ENCODE assay signal across 12 mouse cellular contexts in the genomic region with DNA sequence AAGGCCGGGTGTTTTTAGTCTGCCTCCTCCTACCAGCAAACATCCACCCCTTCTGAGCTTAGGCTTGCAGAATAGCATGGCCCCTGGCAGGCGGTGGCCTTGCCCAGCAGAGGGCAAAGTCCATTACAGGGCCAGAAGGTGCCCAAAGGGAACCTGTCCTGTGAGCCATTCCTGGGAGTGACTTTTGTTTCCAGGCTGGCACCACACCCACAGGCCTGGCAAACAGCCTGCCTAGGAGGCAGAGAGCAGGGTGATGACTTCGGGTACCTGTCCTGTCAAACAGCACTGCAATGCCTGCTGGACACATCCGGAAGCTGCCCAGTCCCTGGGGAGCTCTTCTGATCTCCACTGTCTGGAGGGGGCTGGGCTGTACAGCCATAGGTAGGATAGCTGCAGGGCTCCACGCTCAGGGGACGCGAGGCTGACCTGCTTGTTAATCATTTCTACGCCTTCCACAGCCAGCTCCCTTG. TPM values are rescaled to one million over a fixed set of nuclear protein-coding genes. Genes with fewer than 3 reads are reported as not detected.
DNase-seq lines count a peak whose midpoint lies in the region; ATAC-seq and TF ChIP-seq lines count a peak whose summit lies in the region.
"Had no signal": no experiment of that assay in that cellular context is flagged by ENCODE, and none has a peak within 500 bp of the region (broad histone marks: within the 10 kb centered on the region; RNA-seq: fewer than 3 reads in every experiment).

No protein-coding gene starts in this region.

- H3K27ac ChIP-seq in stomach, postnatal 0 days (replicated peaks): peak overlapping the region; percentile 58
- no peak overlapping the region for H3K27ac ChIP-seq in forebrain, embryonic 15.5 days (replicated peaks)

- DNase-seq in lung, postnatal 36 days: peak; percentile 21
- no peak for DNase-seq in lung, postnatal 4 days
- peak; percentile 87 for DNase-seq in kidney, adult 18-20 months
- peak; percentile 97 for DNase-seq in large intestine, adult 2 months (ENCODE audit: low read depth, low spot score)
- peak; percentile 92 for DNase-seq in stomach, postnatal 0 days (ENCODE audit: low spot score)
- DNase-seq in gastrocnemius, postnatal 10 days: no peak
- DNase-seq: cerebellum, postnatal 14 days; right cerebral cortex, postnatal 25 days had no signal

- H3K9me3 ChIP-seq in stomach, postnatal 0 days (ENCODE audit: control insufficient read depth, low read length): no peaks in the 10 kb centered on the region
- no peaks in the 10 kb centered on the region for H3K9me3 ChIP-seq in forebrain, embryonic 15.5 days

- TF ChIP-seq CTCF in stomach, postnatal 0 days (IDR thresholded peaks at IDR 0.05; ENCODE audit: low read depth): peak; percentile 22

- no peak overlapping the region for H3K4me3 ChIP-seq in stomach, postnatal 0 days (ENCODE audit: low read depth, low read length)
- H3K4me3 ChIP-seq in forebrain, embryonic 15.5 days: no peak overlapping the region

- no peaks in the 10 kb centered on the region for H3K27me3 ChIP-seq in stomach, postnatal 0 days (ENCODE audit: control insufficient read depth, insufficient read depth, low read length)
- peaks cover 10% of the 10 kb centered on the region for H3K27me3 ChIP-seq in forebrain, embryonic 15.5 days

- TF ChIP-seq EP300 in stomach, postnatal 0 days (optimal IDR thresholded peaks at IDR 0.05): no peak

- ATAC-seq in stomach, postnatal 0 days (ENCODE audit: low FRiP score, low TSS enrichment): peak; percentile 94
- no peak for ATAC-seq in forebrain, embryonic 15.5 days (replicated peaks)

- no peak overlapping the region for H3K9ac ChIP-seq in stomach, postnatal 0 days (ENCODE audit: low read length)
- no peak overlapping the region for H3K9ac ChIP-seq in forebrain, embryonic 15.5 days (replicated peaks)

- peaks cover 2% of the 10 kb centered on the region; the same call in 1 of the 2 replicates for H3K36me3 ChIP-seq in stomach, postnatal 0 days (ENCODE audit: control insufficient read depth, insufficient read depth, low read length)
- H3K36me3 ChIP-seq in forebrain, embryonic 15.5 days: no peaks in the 10 kb centered on the region

- no peak overlapping the region for H3K4me2 ChIP-seq in stomach, postnatal 0 days (replicated peaks; ENCODE audit: low read depth)
- no peak overlapping the region for H3K4me2 ChIP-seq in forebrain, embryonic 15.5 days (replicated peaks)

- 17% methylated on average over 8 of the region's 8 CpGs for WGBS in large intestine, adult 2 months
- WGBS in stomach, postnatal 0 days: 31% methylated on average over 8 of the region's 8 CpGs
- WGBS in forebrain, embryonic 15.5 days: 71% methylated on average over 8 of the region's 8 CpGs

- H3K4me1 ChIP-seq in stomach, postnatal 0 days (replicated peaks; ENCODE audit: control insufficient read depth, insufficient read depth): no peaks in the 10 kb centered on the region; the same call in 1 of the 2 replicates
- no peaks in the 10 kb centered on the region for H3K4me1 ChIP-seq in forebrain, embryonic 15.5 days

RNA-seq across cellular contexts. Expression of a gene that starts 7.2 kb away (rescaled TPM):
- polyA plus RNA-seq in large intestine, adult 2 months (2012; rRNA removed): 96.6 and 129 TPM in 2 replicates
- 38.5 and 41.2 TPM in 2 replicates for polyA plus RNA-seq in stomach, postnatal 0 days (2015; fragmentation: Nextera tagmentation; extraction: Ambion mirVana)
- total RNA-seq in gastrocnemius, postnatal 10 days (2021): under 1 TPM; 0.45 to 0.99 TPM
- polyA plus RNA-seq in forebrain, embryonic 15.5 days (2015; fragmentation: Nextera tagmentation; extraction: Ambion mirVana): 0.60 and 0.63 TPM in 2 replicates
- total RNA-seq: MEL had no signal

RNA-seq across cellular contexts. Expression of a gene that starts 41.6 kb away (rescaled TPM):
- not detected in 2 replicates for polyA plus RNA-seq in large intestine, adult 2 months (2012; rRNA removed)
- polyA plus RNA-seq in stomach, postnatal 0 days (2015; fragmentation: Nextera tagmentation; extraction: Ambion mirVana): not detected in 2 replicates
- total RNA-seq in gastrocnemius, postnatal 10 days (2021): not detected
- 0.20 TPM in 1 of 2 replicates, not detected in the other for polyA plus RNA-seq in forebrain, embryonic 15.5 days (2015; fragmentation: Nextera tagmentation; extraction: Ambion mirVana)
- total RNA-seq: left cerebral cortex, postnatal 36 days; MEL had no signal
- polyA plus RNA-seq: hindbrain, embryonic 11.5 days had no signal

Comparison
In these comparisons a context has a peak if more than half of its experiments do, and no peak if none do; other contexts are left out.
1. DNase-seq: peak in lung, postnatal 36 days (single experiment), kidney, adult 18-20 months (single experiment), large intestine, adult 2 months (single experiment) and stomach, postnatal 0 days (single experiment); none in lung, postnatal 4 days (0 of 2) and gastrocnemius, postnatal 10 days (single experiment).
2. RNA of a gene that starts 7.2 kb away (polyA plus RNA-seq): 96.6 to 129 TPM in large intestine, adult 2 months and 38.5 to 41.2 TPM in stomach, postnatal 0 days; 0.60 to 0.63 TPM in forebrain, embryonic 15.5 days; every median in the first group is over 10 times any median in the second.